Mouse (Mus musculus): Measurements from ENCODE around the gene Pkd1l2.

DNA sequence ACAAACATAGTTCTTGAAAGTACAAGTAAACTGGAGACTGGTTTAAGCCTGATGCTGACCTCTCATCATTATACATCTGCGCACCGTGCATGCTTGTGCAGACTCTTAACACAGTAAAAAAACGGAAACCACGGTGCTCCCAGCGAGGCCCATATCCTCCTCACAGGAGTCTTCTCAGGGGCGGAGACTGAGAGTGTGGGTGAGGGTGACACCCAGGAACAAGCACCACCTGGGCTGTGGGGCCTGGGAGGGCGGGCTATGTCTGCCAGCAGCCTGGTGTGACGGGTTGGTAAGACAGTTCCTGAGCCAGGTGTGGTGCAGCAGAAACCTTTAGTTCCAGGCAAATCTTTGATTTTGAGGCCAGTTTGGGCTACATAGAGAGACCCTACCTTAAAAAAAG lies 129.8 kb downstream of the Pkd1l2 start:
- TF ChIP-seq CTCF (conservative IDR thresholded peaks at IDR 0.05; ENCODE audit: low read length) (no peak), POU5F1 (IDR thresholded peaks at IDR 0.05; ENCODE audit: borderline replicate concordance, low read length) (no peak), NANOG (IDR thresholded peaks at IDR 0.05; ENCODE audit: borderline replicate concordance, low read length) (no peak)
